Mouse (Mus musculus) frontal cortex, adult 2 months (tissue): ENCODE measurements at regions not wholly inside any gene's neighbourhood (a gene's known extent, or its start where the extent isn't known, plus 50 kb on each side); places are given as distances from the start of the nearest gene placed in this dataset.
A peak's percentile ranks its signal among the peaks of the same experiment; 100 is the strongest.

Source experiments
- DNase-seq, 2 experiments: peaks; one replicate each; pipeline ENCODE4 v3.0.0; 2022; ENCODE audit warnings: low spot score in 1 of 2; ENCODE audit errors: extremely low spot score in 1 of 2

GRCm38 (mm10) chr16:73835715-73836440 is 575.7 kb downstream of the Robo2 start:
- no peak for DNase-seq

GRCm38 (mm10) chr16:73821387-73822338 is 590.0 kb downstream of the Robo2 start:
- DNase-seq: no peak

GRCm38 (mm10) chr16:73804572-73804971 is 607.1 kb downstream of the Robo2 start:
- no peak for DNase-seq

GRCm38 (mm10) chr16:73796528-73797171 is 615.0 kb downstream of the Robo2 start:
- no peak for DNase-seq

GRCm38 (mm10) chr16:73785074-73785438 is 626.6 kb downstream of the Robo2 start:
- DNase-seq: no peak

GRCm38 (mm10) chr16:73784296-73785073 is 627.1 kb downstream of the Robo2 start:
- DNase-seq: peak in 1 of 2 experiments; percentile 60

GRCm38 (mm10) chr16:73772454-73772853 is 639.2 kb downstream of the Robo2 start:
- DNase-seq: no peak

- DNase-seq: peak in 1 of 2 experiments; percentile 6
These were observed 641.2 kb downstream of the Robo2 start for GRCm38 (mm10) chr16:73770440-73770856.

GRCm38 (mm10) chr16:73769729-73770128 is 641.9 kb downstream of the Robo2 start:
- DNase-seq: no peak

- DNase-seq: no peak
These were observed 642.9 kb downstream of the Robo2 start for GRCm38 (mm10) chr16:73768706-73769105.

GRCm38 (mm10) chr16:73765184-73765583 is 646.4 kb downstream of the Robo2 start:
- no peak for DNase-seq

GRCm38 (mm10) chr16:73760921-73761320 is 650.7 kb downstream of the Robo2 start:
- DNase-seq: no peak

- no peak for DNase-seq
These were observed 652.8 kb downstream of the Robo2 start for GRCm38 (mm10) chr16:73758872-73759271.

GRCm38 (mm10) chr16:73754302-73754701 is 657.3 kb downstream of the Robo2 start:
- DNase-seq: peak in 1 of 2 experiments; percentile 16

GRCm38 (mm10) chr16:73728297-73728696 is 683.3 kb downstream of the Robo2 start:
- DNase-seq: no peak

- no peak for DNase-seq
These were observed 691.9 kb downstream of the Robo2 start for GRCm38 (mm10) chr16:73719691-73720090.

GRCm38 (mm10) chr16:73716301-73716700 is 695.3 kb downstream of the Robo2 start:
- DNase-seq: no peak

GRCm38 (mm10) chr16:73707051-73707450 is 704.6 kb downstream of the Robo2 start:
- DNase-seq: peak; percentile 11 to 42

GRCm38 (mm10) chr16:73689274-73689673 is 722.4 kb downstream of the Robo2 start:
- no peak for DNase-seq

- DNase-seq: no peak
These were observed 731.8 kb downstream of the Robo2 start for GRCm38 (mm10) chr16:73679804-73680203.
